Mouse (Mus musculus): ENCODE measurements at regions not wholly inside any gene's neighbourhood (a gene's known extent, or its start where the extent isn't known, plus 50 kb on each side); places are given as distances from the start of the nearest gene placed in this dataset.

DNA sequence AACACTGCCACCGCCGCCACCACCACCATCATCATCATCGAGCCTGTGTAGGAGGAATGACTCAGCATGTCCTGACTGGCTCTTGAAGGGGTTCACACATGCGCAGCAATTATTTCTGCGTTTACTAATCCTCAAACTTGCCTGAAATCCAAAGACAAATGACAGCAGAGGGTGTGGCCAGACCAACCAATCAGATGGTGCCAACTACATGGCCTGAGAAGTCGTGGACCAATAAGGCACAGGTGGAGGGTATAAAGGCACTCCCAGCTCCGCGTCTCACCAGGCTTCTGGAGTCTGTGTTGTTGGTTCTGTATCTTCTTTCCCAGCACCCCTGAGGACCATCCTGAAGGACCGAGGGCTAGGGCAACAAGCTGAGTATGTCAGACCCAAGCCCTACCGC is 123.1 kb upstream of the Eomes start:
- TF ChIP-seq EP300 (IDR thresholded peaks at IDR 0.05; ENCODE audit: low read depth) (no peak), CTCF (IDR thresholded peaks at IDR 0.05; ENCODE audit: low read depth) (no peak)
